In the genomic region with DNA sequence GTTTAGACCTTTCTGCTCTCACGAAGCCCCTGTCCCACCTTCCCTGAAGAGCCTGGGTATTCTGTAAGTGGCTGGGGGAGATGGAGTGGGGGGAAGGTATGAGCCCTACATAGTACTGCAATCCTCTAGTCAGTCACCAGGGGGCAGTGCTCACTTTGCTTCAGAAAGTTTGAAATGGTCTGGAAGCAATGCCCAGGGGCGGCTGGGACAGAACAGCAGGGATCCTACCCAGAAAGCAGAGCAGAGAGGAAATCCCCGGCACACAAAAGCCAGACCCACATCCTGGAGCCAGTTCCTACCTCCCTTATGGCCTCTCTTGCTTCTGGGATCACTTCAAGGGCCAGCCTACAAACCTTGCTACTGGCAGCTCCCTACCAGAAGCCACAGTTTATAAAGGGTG, we compare ENCODE assay signal across 9 mouse cellular contexts. TPM values are rescaled to one million over a fixed set of nuclear protein-coding genes. Genes with fewer than 3 reads are reported as not detected.
A peak's percentile ranks its signal among the peaks of the same experiment; 100 is the strongest.
DNase-seq lines count a peak whose midpoint lies in the region; ATAC-seq and TF ChIP-seq lines count a peak whose summit lies in the region.
"Had no signal": no experiment of that assay in that cellular context is flagged by ENCODE, and none has a peak within 500 bp of the region (broad histone marks: within the 10 kb centered on the region; RNA-seq: fewer than 3 reads in every experiment).

No protein-coding gene starts in this region.

- H3K4me2 ChIP-seq in embryonic facial prominence, embryonic 12.5 days (replicated peaks): no peak overlapping the region
- no peak overlapping the region for H3K4me2 ChIP-seq in heart, embryonic 13.5 days
- no peak overlapping the region for H3K4me2 ChIP-seq in kidney, embryonic 16.5 days (replicated peaks; ENCODE audit: low read depth, low read length)
- no peak overlapping the region for H3K4me2 ChIP-seq in stomach, embryonic 14.5 days (replicated peaks; ENCODE audit: low read depth, low read length)

- TF ChIP-seq POLR2A in liver, adult 2 months (IDR thresholded peaks at IDR 0.05; ENCODE audit: extremely low read depth, insufficient read depth, low read length): no peak

- H3K4me1 ChIP-seq in embryonic facial prominence, embryonic 12.5 days: peaks cover 6% of the 10 kb centered on the region; the same call in 1 of the 2 replicates
- peaks cover 4% of the 10 kb centered on the region; the same call in 1 of the 2 replicates for H3K4me1 ChIP-seq in heart, embryonic 13.5 days
- peaks cover 5% of the 10 kb centered on the region for H3K4me1 ChIP-seq in kidney, embryonic 16.5 days (ENCODE audit: insufficient read depth, low read length)
- peaks cover 10% of the 10 kb centered on the region; the same call in 1 of the 2 replicates for H3K4me1 ChIP-seq in liver, adult 2 months (ENCODE audit: control insufficient read depth, insufficient read depth, low read length)
- H3K4me1 ChIP-seq in stomach, embryonic 14.5 days (ENCODE audit: control insufficient read depth, insufficient read depth, low read length): peaks cover 7% of the 10 kb centered on the region

- DNase-seq in B cell, adult 2 months: peak; percentile 87 to 90
- DNase-seq in adrenal gland, postnatal 14 days: peak; percentile 91
- peak; percentile 45 for DNase-seq in liver, adult 2 months (ENCODE audit: extremely low read depth, low read depth, low spot score)
- DNase-seq in neural tube, embryonic 10.5 days (ENCODE audit: extremely low spot score, low spot score): peak; percentile 82

- peak overlapping the region; percentile 73 for H3K27ac ChIP-seq in embryonic facial prominence, embryonic 12.5 days
- peak overlapping the region; percentile 53; the same call in 1 of the 2 replicates for H3K27ac ChIP-seq in heart, embryonic 13.5 days (replicated peaks)
- peak overlapping the region; percentile 65; the same call in 1 of the 2 replicates for H3K27ac ChIP-seq in kidney, embryonic 16.5 days (ENCODE audit: low read length)
- no peak overlapping the region for H3K27ac ChIP-seq in liver, adult 2 months (replicated peaks; ENCODE audit: insufficient read depth, low read depth, low read length)
- H3K27ac ChIP-seq in stomach, embryonic 14.5 days (ENCODE audit: low read length): peak overlapping the region; percentile 12; the same call in 1 of the 2 replicates

- no peaks in the 10 kb centered on the region for H3K9me3 ChIP-seq in embryonic facial prominence, embryonic 12.5 days
- H3K9me3 ChIP-seq in heart, embryonic 13.5 days: no peaks in the 10 kb centered on the region
- no peaks in the 10 kb centered on the region for H3K9me3 ChIP-seq in kidney, embryonic 16.5 days (ENCODE audit: low read length)
- no peaks in the 10 kb centered on the region for H3K9me3 ChIP-seq in stomach, embryonic 14.5 days (ENCODE audit: control insufficient read depth, low read depth, low read length)

- H3K9ac ChIP-seq in embryonic facial prominence, embryonic 12.5 days: no peak overlapping the region; the same call in 1 of the 2 replicates
- peak overlapping the region; percentile 47; the same call in 1 of the 2 replicates for H3K9ac ChIP-seq in heart, embryonic 13.5 days
- no peak overlapping the region for H3K9ac ChIP-seq in kidney, embryonic 16.5 days (replicated peaks; ENCODE audit: low read length)
- no peak overlapping the region for H3K9ac ChIP-seq in liver, adult 2 months (ENCODE audit: low read depth, low read length)
- H3K9ac ChIP-seq in stomach, embryonic 14.5 days (replicated peaks; ENCODE audit: low read depth, low read length): no peak overlapping the region

- TF ChIP-seq CTCF in liver, adult 2 months (IDR thresholded peaks at IDR 0.05; ENCODE audit: low read depth, low read length): peak; percentile 69

- H3K4me3 ChIP-seq in embryonic facial prominence, embryonic 12.5 days: no peak overlapping the region
- H3K4me3 ChIP-seq in heart, embryonic 13.5 days: no peak overlapping the region
- no peak overlapping the region for H3K4me3 ChIP-seq in kidney, embryonic 16.5 days (ENCODE audit: low read length)
- H3K4me3 ChIP-seq in liver, adult 2 months (ENCODE audit: insufficient read depth, low read depth, low read length): no peak overlapping the region
- no peak overlapping the region for H3K4me3 ChIP-seq in stomach, embryonic 14.5 days (ENCODE audit: low read depth, low read length)
- H3K4me3 ChIP-seq: erythroblast, embryonic 14.5 days had no signal

- H3K27me3 ChIP-seq in embryonic facial prominence, embryonic 12.5 days: no peaks in the 10 kb centered on the region
- no peaks in the 10 kb centered on the region; the same call in 1 of the 2 replicates for H3K27me3 ChIP-seq in heart, embryonic 13.5 days (replicated peaks)
- no peaks in the 10 kb centered on the region for H3K27me3 ChIP-seq in kidney, embryonic 16.5 days (ENCODE audit: insufficient read depth, low read length)
- H3K27me3 ChIP-seq in liver, adult 2 months (ENCODE audit: control insufficient read depth, insufficient read depth, low read length): no peaks in the 10 kb centered on the region
- no peaks in the 10 kb centered on the region for H3K27me3 ChIP-seq in stomach, embryonic 14.5 days (ENCODE audit: control insufficient read depth, insufficient read depth, low read length)

- H3K36me3 ChIP-seq in embryonic facial prominence, embryonic 12.5 days: peaks cover 36% of the 10 kb centered on the region
- peaks cover 32% of the 10 kb centered on the region for H3K36me3 ChIP-seq in heart, embryonic 13.5 days
- peaks cover 27% of the 10 kb centered on the region for H3K36me3 ChIP-seq in kidney, embryonic 16.5 days (ENCODE audit: insufficient read depth, low read length)
- H3K36me3 ChIP-seq in liver, adult 2 months (ENCODE audit: control insufficient read depth, insufficient read depth, low read length): peaks cover 2% of the 10 kb centered on the region; the same call in 1 of the 2 replicates
- H3K36me3 ChIP-seq in stomach, embryonic 14.5 days (ENCODE audit: control insufficient read depth, insufficient read depth, low read length): peaks cover 34% of the 10 kb centered on the region; the same call in 1 of the 2 replicates

- H3K79me2 ChIP-seq in liver, adult 2 months (ENCODE audit: control insufficient read depth, insufficient read depth, low read length): 0 out of 2 replicates have a peak, but pooled peaks cover 4% of the 10 kb centered on the region

- no peak for ATAC-seq in embryonic facial prominence, embryonic 12.5 days (ENCODE audit: insufficient number of reproducible peaks, insufficient read depth, low FRiP score, low TSS enrichment)
- no peak for ATAC-seq in heart, embryonic 13.5 days (ENCODE audit: extremely low read depth, insufficient number of reproducible peaks, low FRiP score, low TSS enrichment)
- ATAC-seq in kidney, embryonic 16.5 days (ENCODE audit: low FRiP score, low TSS enrichment): peak; percentile 69
- peak; percentile 8; the same call in 1 of the 2 replicates for ATAC-seq in stomach, embryonic 14.5 days (ENCODE audit: insufficient number of reproducible peaks, insufficient read depth, low FRiP score, low read depth)

- WGBS in embryonic facial prominence, embryonic 12.5 days: 12% methylated on average over 3 of the region's 3 CpGs
- WGBS in heart, embryonic 13.5 days: 12% methylated on average over 3 of the region's 3 CpGs
- 21% methylated on average over 3 of the region's 3 CpGs for WGBS in kidney, embryonic 16.5 days
- 37% methylated on average over 3 of the region's 3 CpGs for WGBS in liver, adult 2 months
- WGBS in stomach, embryonic 14.5 days: 13% methylated on average over 3 of the region's 3 CpGs

RNA-seq across cellular contexts. Expression of gene Sardh, which starts 40.9 kb away (rescaled TPM):
- 15.1 and 81.2 TPM in 2 replicates for total RNA-seq in adrenal gland, postnatal 14 days (2021)
- 8.9 and 9.6 TPM in 2 replicates for polyA plus RNA-seq in embryonic facial prominence, embryonic 12.5 days (2016; fragmentation: Nextera tagmentation; extraction: Ambion mirVana)
- 17.3 and 18.2 TPM in 2 replicates for polyA plus RNA-seq in heart, embryonic 13.5 days (2015; fragmentation: Nextera tagmentation; extraction: Ambion mirVana)
- 64.7 and 71.3 TPM in 2 replicates for polyA plus RNA-seq in kidney, embryonic 16.5 days (2015; fragmentation: Nextera tagmentation; extraction: Ambion mirVana)
- total RNA-seq in liver, adult 2 months (2014; rRNA removed): 382 and 424 TPM in 2 replicates
- 768 and 871 TPM in 2 replicates for polyA plus RNA-seq in liver, adult 2 months (2012; rRNA removed)
- polyA plus RNA-seq in stomach, embryonic 14.5 days (2014; fragmentation: Nextera tagmentation; extraction: Ambion mirVana): 11.9 and 12.2 TPM in 2 replicates

Comparison
In these comparisons a context has a peak if more than half of its experiments do, and no peak if none do; other contexts are left out.
1. ATAC-seq: peak in kidney, embryonic 16.5 days (single experiment) and stomach, embryonic 14.5 days (single experiment); none in embryonic facial prominence, embryonic 12.5 days (single experiment) and heart, embryonic 13.5 days (single experiment).
2. RNA of gene Sardh, which starts 40.9 kb away (polyA plus RNA-seq): 768 to 871 TPM in liver, adult 2 months; 64.7 to 71.3 TPM in kidney, embryonic 16.5 days, 17.3 to 18.2 TPM in heart, embryonic 13.5 days, 11.9 to 12.2 TPM in stomach, embryonic 14.5 days and 8.9 to 9.6 TPM in embryonic facial prominence, embryonic 12.5 days; every median in the first group is over 10 times any median in the second.
3. Peak in every context shown above with its lines, with median percentiles within 50 percentile points of each other: DNase-seq.